7 mouse cellular contexts compared by ENCODE assay signal in genomic region chr10:81560719-81561459, GRCm38 (mm10). TPM values are rescaled to one million over a fixed set of nuclear protein-coding genes. Genes with fewer than 3 reads are reported as not detected.
DNase-seq lines count a peak whose midpoint lies in the region; ATAC-seq and TF ChIP-seq lines count a peak whose summit lies in the region.

No protein-coding gene starts in this region.

- WGBS in heart, embryonic 15.5 days, result 7% methylated on average over 16 of the region's 16 CpGs
- WGBS in stomach, embryonic 15.5 days, result 12% methylated on average over 16 of the region's 16 CpGs

- peaks cover 6% of the 10 kb centered on the region for H3K4me1 ChIP-seq in ES-Bruce4 (ENCODE audit: control insufficient read depth, insufficient read depth, low read length)
- peaks cover 52% of the 10 kb centered on the region for H3K4me1 ChIP-seq in heart, embryonic 15.5 days (replicated peaks)
- H3K4me1 ChIP-seq in stomach, embryonic 15.5 days, result peaks cover 44% of the 10 kb centered on the region

- peak overlapping the region; percentile 94 for H3K4me3 ChIP-seq in ES-Bruce4 (ENCODE audit: low read depth, low read length)
- peak overlapping the region; percentile 97 for H3K4me3 ChIP-seq in heart, embryonic 15.5 days
- H3K4me3 ChIP-seq in stomach, embryonic 15.5 days (replicated peaks), result peak overlapping the region; percentile 87

- no peak for TF ChIP-seq POLR2A in ES-Bruce4 (IDR thresholded peaks at IDR 0.05; ENCODE audit: insufficient read depth, low read length)

- ATAC-seq in heart, embryonic 15.5 days (replicated peaks; ENCODE audit: insufficient number of reproducible peaks, insufficient read depth, low FRiP score, low read depth), result peak; percentile 8; the same call in 1 of the 2 replicates
- peak; percentile 45 for ATAC-seq in megakaryocyte-erythroid progenitor cell, adult 5-6 weeks (replicated peaks; ENCODE audit: low FRiP score, low TSS enrichment, poor library complexity, severe bottlenecking)
- peak; percentile 6; the same call in 1 of the 2 replicates for ATAC-seq in stomach, embryonic 15.5 days (ENCODE audit: insufficient read depth, low FRiP score, low read depth)

- 0 out of 2 replicates have a peak, but pooled peaks have one; percentile 48 for TF ChIP-seq EP300 in ES-Bruce4 (IDR thresholded peaks at IDR 0.05; ENCODE audit: insufficient read depth, low read depth, low read length)

- peaks cover 6% of the 10 kb centered on the region for H3K36me3 ChIP-seq in ES-Bruce4 (ENCODE audit: control insufficient read depth, insufficient read depth, low read length, poor library complexity, severe bottlenecking)
- H3K36me3 ChIP-seq in heart, embryonic 15.5 days, result peaks cover 30% of the 10 kb centered on the region
- H3K36me3 ChIP-seq in stomach, embryonic 15.5 days, result peaks cover 16% of the 10 kb centered on the region; the same call in 1 of the 2 replicates

- peak overlapping the region; percentile 5; the same call in 1 of the 2 replicates for H3K27ac ChIP-seq in ES-Bruce4 (ENCODE audit: insufficient read depth, low read length)
- H3K27ac ChIP-seq in heart, embryonic 15.5 days, result peak overlapping the region; percentile 95
- H3K27ac ChIP-seq in stomach, embryonic 15.5 days, result peak overlapping the region; percentile 93

- H3K9ac ChIP-seq in ES-Bruce4 (ENCODE audit: low read depth, poor library complexity, severe bottlenecking), result peak overlapping the region; percentile 98
- peak overlapping the region; percentile 99 for H3K9ac ChIP-seq in heart, embryonic 15.5 days
- H3K9ac ChIP-seq in stomach, embryonic 15.5 days, result peak overlapping the region; percentile 96

- no peak for TF ChIP-seq CTCF in ES-Bruce4 (IDR thresholded peaks at IDR 0.05; ENCODE audit: low read depth, low read length)

- no peaks in the 10 kb centered on the region for H3K27me3 ChIP-seq in ES-Bruce4 (ENCODE audit: control insufficient read depth, insufficient read depth, low read length, poor library complexity, severe bottlenecking)
- H3K27me3 ChIP-seq in heart, embryonic 15.5 days, result no peaks in the 10 kb centered on the region
- no peaks in the 10 kb centered on the region for H3K27me3 ChIP-seq in stomach, embryonic 15.5 days (replicated peaks)

- H3K4me2 ChIP-seq in heart, embryonic 15.5 days, result peak overlapping the region; percentile 96
- peak overlapping the region; percentile 77 for H3K4me2 ChIP-seq in stomach, embryonic 15.5 days

- no peaks in the 10 kb centered on the region for H3K9me3 ChIP-seq in ES-Bruce4 (replicated peaks; ENCODE audit: control insufficient read depth, insufficient read depth, low read length, poor library complexity, severe bottlenecking)
- H3K9me3 ChIP-seq in heart, embryonic 15.5 days (replicated peaks), result no peaks in the 10 kb centered on the region
- H3K9me3 ChIP-seq in stomach, embryonic 15.5 days, result no peaks in the 10 kb centered on the region

- peak; percentile 66 for DNase-seq in adrenal gland, postnatal 10 days
- peak; percentile 65 to 73 for DNase-seq in kidney, postnatal 36 days
- no peak for DNase-seq in layer of hippocampus, adult 9-10 months (ENCODE audit: low spot score)

RNA-seq across cellular contexts. Expression of gene Aes, which starts 1.6 kb away (rescaled TPM):
- polyA plus RNA-seq in ES-Bruce4 (2011; ENCODE audit: insufficient read depth, insufficient read length, low read depth, missing spikeins), result 148 and 152 TPM in 2 replicates
- total RNA-seq in adrenal gland, postnatal 10 days (2021), result 100 to 1,000 TPM; 541 to 611 TPM
- polyA plus RNA-seq in heart, embryonic 15.5 days (2015; fragmentation: Nextera tagmentation; extraction: Ambion mirVana), result 650 and 761 TPM in 2 replicates
- 185 and 209 TPM in 2 replicates for total RNA-seq in megakaryocyte-erythroid progenitor cell, adult 5-6 weeks (2014; fragmentation: Nextera tagmentation)
- 162 and 206 TPM in 2 replicates for total RNA-seq in megakaryocyte-erythroid progenitor cell, adult 5-6 weeks (2017)
- polyA plus RNA-seq in stomach, embryonic 15.5 days (2015; fragmentation: Nextera tagmentation; extraction: Ambion mirVana), result 692 and 697 TPM in 2 replicates

RNA-seq across cellular contexts. Expression of gene Tle2, which starts 13.5 kb away (rescaled TPM):
- polyA plus RNA-seq in ES-Bruce4 (2011; ENCODE audit: insufficient read depth, insufficient read length, low read depth, missing spikeins), result 3.1 and 3.8 TPM in 2 replicates
- 10 to 100 TPM; 10.9 to 18.1 TPM for total RNA-seq in adrenal gland, postnatal 10 days (2021)
- polyA plus RNA-seq in heart, embryonic 15.5 days (2015; fragmentation: Nextera tagmentation; extraction: Ambion mirVana), result 23.6 and 29.3 TPM in 2 replicates
- 4.2 and 5.9 TPM in 2 replicates for total RNA-seq in megakaryocyte-erythroid progenitor cell, adult 5-6 weeks (2014; fragmentation: Nextera tagmentation)
- 0.33 and 0.69 TPM in 2 replicates for total RNA-seq in megakaryocyte-erythroid progenitor cell, adult 5-6 weeks (2017)
- polyA plus RNA-seq in stomach, embryonic 15.5 days (2015; fragmentation: Nextera tagmentation; extraction: Ambion mirVana), result 28.8 and 35.6 TPM in 2 replicates

RNA-seq across cellular contexts. Expression of gene Gna11, which starts 15.9 kb away (rescaled TPM):
- polyA plus RNA-seq in ES-Bruce4 (2011; ENCODE audit: insufficient read depth, insufficient read length, low read depth, missing spikeins), result 32.0 and 35.3 TPM in 2 replicates
- total RNA-seq in adrenal gland, postnatal 10 days (2021), result 10 to 100 TPM; 63.8 to 72.7 TPM
- 52.1 and 64.1 TPM in 2 replicates for polyA plus RNA-seq in heart, embryonic 15.5 days (2015; fragmentation: Nextera tagmentation; extraction: Ambion mirVana)
- 13.7 and 22.4 TPM in 2 replicates for total RNA-seq in megakaryocyte-erythroid progenitor cell, adult 5-6 weeks (2014; fragmentation: Nextera tagmentation)
- 16.0 and 57.4 TPM in 2 replicates for total RNA-seq in megakaryocyte-erythroid progenitor cell, adult 5-6 weeks (2017)
- 113 and 134 TPM in 2 replicates for polyA plus RNA-seq in stomach, embryonic 15.5 days (2015; fragmentation: Nextera tagmentation; extraction: Ambion mirVana)

RNA-seq across cellular contexts. Expression of gene Gna15, which starts 36.9 kb away (rescaled TPM):
- 11.2 and 11.6 TPM in 2 replicates for polyA plus RNA-seq in ES-Bruce4 (2011; ENCODE audit: insufficient read depth, insufficient read length, low read depth, missing spikeins)
- 1 to 10 TPM in 1 of 2 experiments, under 1 TPM in 1; 0.66 to 1.1 TPM for total RNA-seq in adrenal gland, postnatal 10 days (2021)
- 0.64 and 1.6 TPM in 2 replicates for polyA plus RNA-seq in heart, embryonic 15.5 days (2015; fragmentation: Nextera tagmentation; extraction: Ambion mirVana)
- 41.4 and 48.1 TPM in 2 replicates for total RNA-seq in megakaryocyte-erythroid progenitor cell, adult 5-6 weeks (2014; fragmentation: Nextera tagmentation)
- total RNA-seq in megakaryocyte-erythroid progenitor cell, adult 5-6 weeks (2017), result 42.6 and 45.2 TPM in 2 replicates
- polyA plus RNA-seq in stomach, embryonic 15.5 days (2015; fragmentation: Nextera tagmentation; extraction: Ambion mirVana), result 4.4 and 5.8 TPM in 2 replicates

RNA-seq across cellular contexts. Expression of gene Tle6, which starts 40.0 kb away (rescaled TPM):
- 15.0 and 18.5 TPM in 2 replicates for polyA plus RNA-seq in ES-Bruce4 (2011; ENCODE audit: insufficient read depth, insufficient read length, low read depth, missing spikeins)
- 10 to 100 TPM in 1 of 2 experiments, 1 to 10 TPM in 1; 8.7 to 10.8 TPM for total RNA-seq in adrenal gland, postnatal 10 days (2021)
- 23.9 and 30.5 TPM in 2 replicates for polyA plus RNA-seq in heart, embryonic 15.5 days (2015; fragmentation: Nextera tagmentation; extraction: Ambion mirVana)
- total RNA-seq in megakaryocyte-erythroid progenitor cell, adult 5-6 weeks (2014; fragmentation: Nextera tagmentation), result 7.9 and 14.3 TPM in 2 replicates
- 3.5 and 14.3 TPM in 2 replicates for total RNA-seq in megakaryocyte-erythroid progenitor cell, adult 5-6 weeks (2017)
- polyA plus RNA-seq in stomach, embryonic 15.5 days (2015; fragmentation: Nextera tagmentation; extraction: Ambion mirVana), result 31.2 and 42.1 TPM in 2 replicates

Comparison
In these comparisons a context has a peak if more than half of its experiments do, and no peak if none do; other contexts are left out.
1. H3K27ac ChIP-seq: peak in every context shown above with its lines; median percentile 95 in heart, embryonic 15.5 days; 93 in stomach, embryonic 15.5 days; 5 in ES-Bruce4.